Mouse (Mus musculus) myocyte (in vitro differentiated cells): ENCODE measurements around the gene Kcnd2.

Source experiments
- E2F4 ChIP-seq: IDR thresholded peaks from one replicate; pipeline ENCODE4 v1.6.1; 2011; ENCODE audit warnings: mild to moderate bottlenecking, control low read depth, moderate library complexity; ENCODE audit not compliant: insufficient read depth
- MAX ChIP-seq: IDR thresholded peaks from one replicate; pipeline ENCODE4 v1.6.1; 2011; ENCODE audit warnings: low read depth, mild to moderate bottlenecking, control low read depth
- POLR2A ChIP-seq: IDR thresholded peaks from one replicate; pipeline ENCODE4 v1.6.1; 2011; ENCODE audit warnings: low read depth, mild to moderate bottlenecking, control low read depth, moderate library complexity; ENCODE audit not compliant: insufficient read length
- TCF12 ChIP-seq: IDR thresholded peaks from one replicate; pipeline ENCODE4 v1.6.1; 2011; ENCODE audit warnings: mild to moderate bottlenecking, control low read depth; ENCODE audit not compliant: poor library complexity, insufficient read depth, severe bottlenecking
- TCF3 ChIP-seq: IDR thresholded peaks from one replicate; pipeline ENCODE4 v1.6.1; 2011; ENCODE audit warnings: low read depth, control low read depth; ENCODE audit not compliant: insufficient read length
- USF1 ChIP-seq: IDR thresholded peaks from one replicate; pipeline ENCODE4 v1.6.1; 2011; ENCODE audit warnings: low read depth, mild to moderate bottlenecking, control low read depth, moderate library complexity

DNA sequence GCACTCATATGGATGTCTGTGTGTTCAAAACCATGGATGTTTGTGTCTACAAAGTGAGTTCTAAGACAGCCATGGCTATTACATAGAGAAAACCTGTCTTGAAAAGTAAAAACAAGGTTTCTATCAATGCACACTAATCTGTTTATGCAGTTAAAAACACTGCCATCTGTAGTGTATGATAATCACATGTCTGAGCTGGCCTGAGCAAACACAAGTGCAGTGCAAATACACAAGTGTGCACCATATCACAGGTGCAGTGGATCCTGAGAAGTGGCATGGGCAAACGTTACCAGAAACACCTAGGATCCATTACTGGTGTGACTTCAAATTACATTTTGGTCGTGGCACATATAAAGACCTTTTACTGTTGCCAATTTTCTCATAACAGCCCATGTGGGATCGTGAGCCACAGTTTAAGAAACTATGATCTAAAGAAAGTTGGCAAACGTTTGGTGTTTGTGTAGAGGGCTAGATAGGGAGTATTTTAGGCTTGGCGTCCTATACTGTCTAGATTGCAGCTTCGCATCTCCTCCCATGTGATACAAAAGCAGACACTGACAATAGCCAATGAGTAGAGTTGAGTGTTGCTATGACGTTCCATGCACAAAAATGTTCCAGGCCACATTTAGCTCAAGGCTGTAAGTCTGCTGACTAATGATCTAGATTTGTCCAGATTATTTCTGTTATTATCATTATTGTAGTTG is 559.1 kb downstream of the Kcnd2 start:
- TF ChIP-seq E2F4 (no peak), POLR2A (no peak), TCF12 (no peak), TCF3 (no peak), MAX (no peak), USF1 (no peak)
